Mouse (Mus musculus) ES-E14 (cell line): Measurements from ENCODE around the gene Dnajc28. TPM values are rescaled to one million over a fixed set of nuclear protein-coding genes. Genes with fewer than 3 reads are reported as not detected.

Source experiments
- DNase-seq: peaks from one replicate; pipeline ENCODE4 v3.0.0-alpha.2; 2013; ENCODE audit warnings: low read depth, low spot score
- H3K27ac ChIP-seq: 2 replicates; pipeline ENCODE4 v1.5.1; 2012; ENCODE audit warnings: low read depth, mild to moderate bottlenecking, low read length, moderate library complexity, mixed read lengths; ENCODE audit not compliant: poor library complexity, insufficient read depth, severe bottlenecking
- H3K36me3 ChIP-seq: 2 replicates; pipeline ENCODE4 v1.6.1; 2012; ENCODE audit warnings: mild to moderate bottlenecking, low read length, moderate library complexity, mixed read lengths; ENCODE audit not compliant: control insufficient read depth, poor library complexity, insufficient read depth, severe bottlenecking
- H3K4me1 ChIP-seq, 2 experiments: fragments of 150-350 bp in 1 of 2; sonication (generic) in 1 of 2; 2 replicates each; pipeline ENCODE4 v1.6.1; 2012; ENCODE audit warnings: low read length in 2 of 2, mild to moderate bottlenecking in 1 of 2, mixed read lengths in 1 of 2; ENCODE audit not compliant: control insufficient read depth in 2 of 2, insufficient read depth in 2 of 2, poor library complexity in 1 of 2
- H3K4me3 ChIP-seq, 2 experiments: fragments of 150-350 bp in 1 of 2; sonication (generic) in 1 of 2; 2 replicates each; pipeline ENCODE4 v1.5.1; 2012; ENCODE audit warnings: low read length in 2 of 2, low read depth in 1 of 2, mild to moderate bottlenecking in 1 of 2, mixed read lengths in 1 of 2; ENCODE audit not compliant: insufficient read depth in 1 of 2, poor library complexity in 1 of 2, severe bottlenecking in 1 of 2
- H3K9ac ChIP-seq: 2 replicates; pipeline ENCODE4 v1.6.1; 2012; ENCODE audit warnings: low read depth, mild to moderate bottlenecking, low read length, mixed read lengths; ENCODE audit not compliant: poor library complexity, insufficient read depth, severe bottlenecking
- H3K9me3 ChIP-seq: fragments of 150-350 bp; sonication (generic); 2 replicates; pipeline ENCODE4 v1.6.1; 2012; ENCODE audit warnings: low read depth, mild to moderate bottlenecking, low read length; ENCODE audit not compliant: control insufficient read depth, insufficient read depth
- CHD2 ChIP-seq: IDR thresholded peaks from 2 replicates; pipeline ENCODE4 v1.6.1; 2014; ENCODE audit warnings: mild to moderate bottlenecking, low read depth, low read length, inconsistent platforms
- HCFC1 ChIP-seq: IDR thresholded peaks from 2 replicates; pipeline ENCODE4 v1.6.1; 2012; ENCODE audit warnings: low read length, inconsistent platforms, borderline replicate concordance; ENCODE audit not compliant: insufficient read depth
- MAFK ChIP-seq: IDR thresholded peaks from 2 replicates; pipeline ENCODE4 v1.6.1; 2014; ENCODE audit warnings: mild to moderate bottlenecking, low read depth, low read length, inconsistent platforms; ENCODE audit not compliant: insufficient read depth
- ZC3H11A ChIP-seq: IDR thresholded peaks from 2 replicates; pipeline ENCODE4 v1.6.1; 2012; ENCODE audit warnings: low read depth, mild to moderate bottlenecking, inconsistent platforms, low read length, borderline replicate concordance
- ZNF384 ChIP-seq: IDR thresholded peaks from 2 replicates; pipeline ENCODE4 v1.6.1; 2012; ENCODE audit warnings: low read depth, low read length, inconsistent platforms
- in situ Hi-C, 2 experiments: fragments of 600-800 bp; cut with MboI; formaldehyde crosslinking; loops; one replicate each; pipeline ENCODE4 v1.15.1; 2025; ENCODE audit warnings: low sequenced_read_pairs in 2 of 2, inconsistent platforms in 1 of 2; ENCODE audit not compliant: unreplicated experiment in 2 of 2
- total RNA-seq: library from RNA; depleted of rRNA; stranded (reverse); fragments of 300-350 nt; gene quantifications from 2 replicates; pipeline ENCODE4 v1.2.3, GENCODE M21; 2012

Dnajc28 gene
- total RNA-seq, 1 experiment, result 1.7 TPM

- TF ChIP-seq ZC3H11A (no peak), ZNF384 (no peak), HCFC1 (no peak), MAFK (no peak), CHD2 (no peak)
- no peak for DNase-seq
- Histone ChIP-seq H3K4me1 (peaks cover 0 to 11% of the 10 kb centered on the region in 2 experiments), H3K9ac (no peak overlapping the region), H3K27ac (no peak overlapping the region), H3K36me3 (peaks cover 58% of the 10 kb centered on the region), H3K9me3 (no peaks in the 10 kb centered on the region), H3K4me3 (no peak overlapping the region)
- in situ Hi-C loops, result no loop called here
These were observed 4.2 kb upstream of the Dnajc28 start for GRCm38 (mm10) chr16:91623074-91623473.

GRCm38 (mm10) chr16:91620991-91621390, 2.2 kb upstream of the Dnajc28 start:
- Histone ChIP-seq H3K27ac (peak overlapping the region; percentile 25; the same call in 1 of the 2 replicates), H3K4me1 (peaks cover 0 to 11% of the 10 kb centered on the region in 2 experiments), H3K9ac (no peak overlapping the region), H3K36me3 (peaks cover 46% of the 10 kb centered on the region), H3K9me3 (no peaks in the 10 kb centered on the region), H3K4me3 (no peak overlapping the region)
- DNase-seq, result no peak
- in situ Hi-C loops, result no loop called here
- TF ChIP-seq MAFK, result no peak
- no peak for TF ChIP-seq ZNF384
- no peak for TF ChIP-seq CHD2
- TF ChIP-seq HCFC1, result no peak
- no peak for TF ChIP-seq ZC3H11A

- TF ChIP-seq MAFK (peak; percentile 99), ZC3H11A (no peak)
- H3K9ac ChIP-seq, result no peak overlapping the region
- no peak for DNase-seq
- peaks cover 0 to 11% of the 10 kb centered on the region in 2 experiments for H3K4me1 ChIP-seq
- no peak overlapping the region; the same call in 1 of the 2 replicates for H3K27ac ChIP-seq
- H3K9me3 ChIP-seq, result no peaks in the 10 kb centered on the region
- in situ Hi-C loops, result no loop called here
- H3K36me3 ChIP-seq, result peaks cover 38% of the 10 kb centered on the region
- H3K4me3 ChIP-seq, result peak overlapping the region in 1 of 2 experiments; percentile 10; a peak in 1 of 4 replicates
These were observed 1.4 kb upstream of the Dnajc28 start for GRCm38 (mm10) chr16:91620185-91620584.

- in situ Hi-C loops, result no loop called here
These were observed 4.3 kb downstream of the Dnajc28 start for GRCm38 (mm10) chr16:91614552-91614951.

GRCm38 (mm10) chr16:91612525-91612924, 6.3 kb downstream of the Dnajc28 start:
- Histone ChIP-seq H3K27ac (no peak overlapping the region), H3K9me3 (no peaks in the 10 kb centered on the region), H3K4me3 (no peak overlapping the region), H3K36me3 (no peaks in the 10 kb centered on the region), H3K4me1 (no peaks in the 10 kb centered on the region), H3K9ac (no peak overlapping the region)
- TF ChIP-seq ZNF384 (no peak), ZC3H11A (no peak), MAFK (no peak)
- in situ Hi-C loops, result no loop called here
- no peak for DNase-seq

More at GRCm38 (mm10) chr16:91614552-91614951, 4.3 kb downstream of the Dnajc28 start:
- no peak overlapping the region for H3K27ac ChIP-seq
- TF ChIP-seq MAFK (no peak), CHD2 (no peak), ZC3H11A (no peak), ZNF384 (no peak), HCFC1 (no peak)
- H3K4me3 ChIP-seq, result no peak overlapping the region
- DNase-seq, result no peak
- peaks cover 0 to 2% of the 10 kb centered on the region in 2 experiments; a peak in 1 of 4 replicates for H3K4me1 ChIP-seq
- H3K9me3 ChIP-seq, result no peaks in the 10 kb centered on the region
- no peaks in the 10 kb centered on the region for H3K36me3 ChIP-seq
- H3K9ac ChIP-seq, result no peak overlapping the region
